Mouse (Mus musculus): ENCODE measurements around the gene Cry2.
"Not testable (repeated sequence)": the region's sequence is repeated elsewhere in the genome, so short reads cannot be mapped to it uniquely, and the experiment has no call there.

The Cry2 gene

GRCm38 (mm10) chr2:92433578-92434374 lies at the start of gene Cry2:
Gene Cry2, minus strand, starts transcription at chr2:92434043.
- DNase-seq (ENCODE audit: low spot score), result peak; percentile 98

- no peak for DNase-seq (ENCODE audit: low spot score)
Measured at GRCm38 (mm10) chr2:92483505-92483904, 49.7 kb upstream of the Cry2 start.

- peak; percentile 25 for DNase-seq (ENCODE audit: low spot score)
Measured at GRCm38 (mm10) chr2:92482551-92482950, 48.7 kb upstream of the Cry2 start.

DNA sequence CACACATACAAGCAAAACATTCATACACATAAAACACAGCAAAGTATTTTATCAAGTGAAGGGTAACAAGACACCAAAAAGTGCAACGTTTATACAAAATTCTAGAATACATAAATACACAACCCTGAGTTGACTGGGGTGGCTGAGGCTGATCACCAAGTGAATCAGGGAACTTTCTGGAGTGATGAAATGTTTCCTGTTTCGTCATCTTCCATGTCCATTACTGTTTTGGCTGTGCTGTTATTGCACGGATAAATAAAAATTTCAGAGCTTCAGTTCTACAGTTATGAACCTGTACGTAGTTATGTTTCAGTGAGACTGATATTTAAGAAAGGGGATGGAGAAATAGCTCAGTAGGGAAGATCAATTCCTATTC lies 44.5 kb upstream of the Cry2 start:
- no peak for DNase-seq (ENCODE audit: low spot score)

- no peak for DNase-seq (ENCODE audit: low spot score)
Measured at GRCm38 (mm10) chr2:92477672-92478312, 43.9 kb upstream of the Cry2 start.

DNA sequence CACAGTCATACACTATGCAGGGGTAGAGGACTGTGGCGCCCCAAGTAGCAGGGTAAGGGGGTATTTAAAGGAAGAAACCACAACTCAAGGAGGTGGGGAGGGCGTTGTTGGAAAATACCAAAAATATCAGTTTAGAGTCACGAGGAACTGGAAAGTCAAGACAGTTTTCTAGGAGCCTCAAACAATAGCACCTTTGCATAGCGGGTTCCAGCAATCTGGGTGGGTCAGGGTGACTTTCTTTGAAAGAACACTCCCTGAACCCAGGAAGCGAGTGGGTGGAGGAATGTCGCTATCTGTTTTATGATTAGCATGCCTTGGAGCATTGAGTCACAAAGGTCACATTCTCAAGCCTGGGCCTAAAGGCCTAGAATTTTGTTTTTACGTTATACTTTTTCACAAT lies 42.7 kb upstream of the Cry2 start:
- not testable (repeated sequence) for DNase-seq (ENCODE audit: low spot score)

- no peak for DNase-seq (ENCODE audit: low spot score)
Measured at GRCm38 (mm10) chr2:92475711-92476110, 41.9 kb upstream of the Cry2 start.

GRCm38 (mm10) chr2:92474920-92475319 lies 41.1 kb upstream of the Cry2 start:
- no peak for DNase-seq (ENCODE audit: low spot score)

DNA sequence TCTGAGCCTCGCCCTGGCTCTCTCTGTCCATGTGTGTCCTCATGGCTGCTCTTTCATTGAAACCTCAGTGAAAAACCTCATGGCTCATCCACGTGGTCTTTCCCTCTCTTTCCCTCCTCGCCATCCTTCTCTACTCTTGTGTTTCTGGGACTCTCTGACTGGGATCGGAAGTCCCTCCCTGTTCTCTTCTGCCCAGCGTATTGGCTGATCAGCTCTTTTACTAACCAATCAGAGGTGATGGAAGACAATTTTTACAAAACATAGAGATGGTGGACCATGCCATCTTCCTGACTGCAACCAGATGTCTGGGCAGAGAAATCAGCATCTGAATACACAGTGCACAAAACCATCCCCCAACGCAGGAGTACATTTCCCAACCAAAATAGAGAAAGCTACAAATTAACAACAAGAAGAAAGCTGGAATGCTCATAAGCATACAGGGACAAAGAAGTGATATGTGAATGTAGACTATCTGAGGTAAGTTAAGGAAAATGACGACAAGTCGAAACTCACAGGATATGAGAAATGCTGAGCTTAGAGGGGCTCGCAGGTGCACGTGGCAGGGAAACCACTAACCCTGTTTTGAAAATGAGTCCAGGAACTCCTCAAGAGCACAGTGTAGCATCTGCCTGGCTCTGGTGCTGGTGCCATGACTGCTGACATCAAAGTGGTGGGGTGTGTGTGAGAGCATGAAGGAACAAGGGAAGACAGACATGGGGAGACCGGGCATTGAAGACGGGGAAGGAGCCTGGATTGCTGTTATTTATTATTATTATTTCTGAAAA lies 38.2 kb upstream of the Cry2 start:
- no peak for DNase-seq (ENCODE audit: low spot score)

DNA sequence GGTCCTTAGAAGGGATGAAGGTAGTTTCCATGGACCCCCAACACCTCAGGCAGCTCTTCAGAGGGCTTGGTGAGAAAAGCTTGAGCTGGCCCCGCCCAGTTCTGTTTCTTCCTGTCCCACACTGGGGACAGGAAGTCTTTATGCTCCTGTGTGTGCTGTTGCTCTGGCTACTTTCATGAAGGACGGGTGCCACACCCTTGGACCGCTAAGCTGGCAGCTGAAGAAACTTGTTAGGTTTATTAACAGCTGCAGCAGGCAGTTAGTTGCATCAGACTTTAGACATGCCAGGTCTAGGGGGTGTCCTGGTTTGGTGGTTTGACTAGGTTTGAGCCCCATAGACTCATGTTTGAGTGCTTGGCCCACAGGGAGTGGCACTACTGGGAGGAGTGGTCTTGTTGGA lies 30.8 kb upstream of the Cry2 start:
- no peak for DNase-seq (ENCODE audit: low spot score)

DNA sequence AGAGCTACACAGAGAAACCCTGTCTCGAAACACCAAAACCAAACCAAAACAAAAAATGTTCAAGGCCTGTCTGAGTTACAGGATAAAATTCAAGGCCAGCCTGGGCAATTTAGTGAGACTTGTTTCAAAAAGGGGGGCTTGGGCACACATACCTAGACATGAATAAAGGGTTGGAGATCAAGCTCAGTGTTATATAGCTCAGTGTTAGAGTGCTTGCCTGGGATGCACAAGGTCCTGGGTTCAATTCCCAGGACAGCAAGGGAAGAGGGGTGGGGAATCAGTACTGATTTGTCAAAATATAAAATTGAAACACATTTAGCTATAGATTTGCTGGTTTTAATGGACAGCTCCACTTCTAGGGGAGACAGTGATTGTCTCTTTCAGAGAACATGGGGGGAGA lies 27.4 kb upstream of the Cry2 start:
- DNase-seq (ENCODE audit: low spot score), result no peak

GRCm38 (mm10) chr2:92459921-92460707 lies 26.3 kb upstream of the Cry2 start, which contains the start of gene Slc35c1:
Gene Slc35c1, minus strand, starts transcription at chr2:92460538.
- no peak for DNase-seq (ENCODE audit: low spot score)

DNA sequence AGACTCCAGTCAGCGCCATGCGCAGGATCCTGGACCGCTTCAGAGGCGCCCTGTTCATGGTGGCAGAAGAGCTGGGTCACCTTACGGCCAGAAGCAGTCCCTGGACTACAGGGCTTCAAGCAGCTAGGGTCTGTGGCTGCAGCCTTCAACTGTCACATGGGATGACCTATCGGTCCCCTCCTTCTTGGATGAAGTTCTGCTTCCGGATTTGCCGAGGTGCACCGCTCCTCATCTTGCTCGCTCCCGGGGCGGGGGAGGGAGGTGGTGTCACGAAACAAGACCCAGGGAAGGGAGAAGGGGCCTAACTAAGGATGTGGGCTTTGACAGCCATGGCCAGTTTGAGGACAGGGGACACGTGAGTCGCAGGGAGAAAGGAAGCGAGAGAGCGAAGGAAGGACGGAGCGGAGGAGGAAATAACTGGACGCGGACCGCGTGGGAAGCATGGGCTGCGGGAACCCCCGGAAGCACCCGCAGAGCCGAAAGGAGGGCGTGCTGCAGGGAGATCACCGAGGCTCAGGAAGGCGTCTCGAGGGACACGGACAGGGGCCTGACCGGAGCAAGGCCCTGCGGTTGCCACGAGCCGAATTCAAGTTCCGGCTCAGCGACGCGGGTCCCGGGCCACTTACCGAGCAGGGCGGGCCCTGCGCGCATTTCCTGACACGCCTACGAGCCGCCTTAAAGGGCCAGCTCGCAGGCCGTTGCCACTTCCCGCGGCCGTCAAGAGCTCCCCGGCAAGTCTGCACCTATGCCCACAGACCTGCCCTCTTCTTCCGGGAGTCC lies 25.5 kb upstream of the Cry2 start:
- peak; percentile 81 for DNase-seq (ENCODE audit: low spot score)

- no peak for DNase-seq (ENCODE audit: low spot score)
Measured at GRCm38 (mm10) chr2:92458481-92458880, 24.6 kb upstream of the Cry2 start.

DNA sequence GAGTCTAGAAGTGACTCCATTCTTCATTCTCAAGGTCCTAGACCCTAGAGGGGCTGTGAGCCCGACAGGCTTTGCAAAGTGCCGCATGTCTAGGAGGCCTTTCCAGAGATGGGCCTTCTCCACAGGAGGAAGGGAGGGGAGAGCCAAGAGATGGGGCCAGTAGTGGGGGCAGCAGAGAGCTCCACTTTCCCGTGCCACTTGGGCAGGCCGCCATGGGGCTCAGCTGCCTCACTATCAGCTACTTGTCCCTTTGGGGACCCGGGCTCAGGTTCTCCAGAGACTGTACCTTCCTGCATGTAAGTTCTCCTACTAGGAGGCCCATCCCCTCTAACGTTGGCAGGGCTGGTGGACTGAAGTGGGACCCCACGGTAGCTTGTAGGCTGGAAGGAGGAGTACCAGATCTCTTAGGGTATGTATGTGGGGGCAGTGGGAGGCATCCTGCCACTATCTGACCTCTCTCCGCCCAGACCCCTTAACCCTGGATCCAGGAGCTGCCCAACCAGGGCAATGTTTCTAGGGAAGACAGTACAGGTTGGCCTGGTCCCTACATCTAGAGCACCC lies 23.2 kb upstream of the Cry2 start:
- DNase-seq (ENCODE audit: low spot score), result no peak

GRCm38 (mm10) chr2:92455704-92456103 lies 21.9 kb upstream of the Cry2 start:
- DNase-seq (ENCODE audit: low spot score), result no peak

- no peak for DNase-seq (ENCODE audit: low spot score)
Measured at GRCm38 (mm10) chr2:92454166-92454565, 20.3 kb upstream of the Cry2 start.

DNA sequence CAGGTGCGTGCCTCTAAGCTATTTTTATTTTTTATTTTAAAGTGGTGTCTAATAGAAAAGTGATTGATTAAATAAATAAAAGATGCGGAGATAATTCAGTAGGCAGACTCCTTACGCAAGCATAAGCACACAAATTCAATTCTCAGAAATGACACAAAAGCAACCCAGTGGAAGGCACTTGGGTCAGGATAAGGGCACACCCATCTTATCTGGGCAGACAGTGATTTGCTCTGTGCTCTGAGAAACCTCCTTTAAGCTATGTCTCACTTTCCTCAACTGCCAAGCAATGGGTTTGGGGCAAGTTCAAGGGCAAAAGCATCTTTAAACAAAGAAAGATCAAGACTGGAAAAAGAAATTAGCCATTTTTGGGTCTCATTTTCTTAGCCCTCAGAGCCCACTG lies 17.3 kb upstream of the Cry2 start:
- no peak for DNase-seq (ENCODE audit: low spot score)

GRCm38 (mm10) chr2:92447121-92447740 lies 13.4 kb upstream of the Cry2 start:
- no peak for DNase-seq (ENCODE audit: low spot score)

DNA sequence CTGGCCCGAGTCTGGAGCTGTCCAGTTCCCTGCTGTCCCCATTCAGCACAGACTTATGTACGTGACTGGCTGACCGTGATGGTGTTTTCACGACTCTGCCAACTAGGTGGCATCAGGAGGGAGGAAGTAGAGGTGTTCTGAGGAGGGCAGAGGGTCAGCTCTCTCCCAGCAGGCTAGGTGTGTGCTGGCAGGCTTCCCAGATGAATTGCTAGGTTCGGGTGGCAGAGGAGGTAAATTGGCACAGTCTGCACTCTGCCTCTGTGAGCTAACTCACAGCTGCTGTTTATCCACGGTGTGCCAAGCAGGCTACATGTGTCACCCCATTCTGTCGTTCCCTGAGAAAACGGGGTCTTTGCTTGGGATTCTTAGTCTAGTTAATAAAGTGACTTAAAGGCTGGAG lies 12.8 kb upstream of the Cry2 start:
- DNase-seq (ENCODE audit: low spot score), result no peak
